Mouse (Mus musculus) megakaryocyte, adult 5-6 weeks (primary cell): ENCODE data around the gene Rapgef3. TPM values are rescaled to one million over a fixed set of nuclear protein-coding genes. Genes with fewer than 3 reads are reported as not detected.

ENCODE experiments used
- ATAC-seq: 2 replicates; pipeline ENCODE4 v1.8.0; 2016; ENCODE audit warnings: mild to moderate bottlenecking, inconsistent platforms; ENCODE audit not compliant: poor library complexity, severe bottlenecking
- total RNA-seq, 2 experiments: library from RNA; stranded (forward) in 1 of 2; stranded (reverse) in 1 of 2; fragments of 153-499, 151-499 nt in 1 of 2; fragments of 221-1000, 200-1000 nt in 1 of 2; gene quantifications; 2 replicates each; pipeline versions ENCODE4 v1.2.3 to v1.2.4; 2015 to 2017

Gene Rapgef3
- total RNA-seq, 2 experiments from 2014 or later: 0.02 to 1.4 TPM

DNA sequence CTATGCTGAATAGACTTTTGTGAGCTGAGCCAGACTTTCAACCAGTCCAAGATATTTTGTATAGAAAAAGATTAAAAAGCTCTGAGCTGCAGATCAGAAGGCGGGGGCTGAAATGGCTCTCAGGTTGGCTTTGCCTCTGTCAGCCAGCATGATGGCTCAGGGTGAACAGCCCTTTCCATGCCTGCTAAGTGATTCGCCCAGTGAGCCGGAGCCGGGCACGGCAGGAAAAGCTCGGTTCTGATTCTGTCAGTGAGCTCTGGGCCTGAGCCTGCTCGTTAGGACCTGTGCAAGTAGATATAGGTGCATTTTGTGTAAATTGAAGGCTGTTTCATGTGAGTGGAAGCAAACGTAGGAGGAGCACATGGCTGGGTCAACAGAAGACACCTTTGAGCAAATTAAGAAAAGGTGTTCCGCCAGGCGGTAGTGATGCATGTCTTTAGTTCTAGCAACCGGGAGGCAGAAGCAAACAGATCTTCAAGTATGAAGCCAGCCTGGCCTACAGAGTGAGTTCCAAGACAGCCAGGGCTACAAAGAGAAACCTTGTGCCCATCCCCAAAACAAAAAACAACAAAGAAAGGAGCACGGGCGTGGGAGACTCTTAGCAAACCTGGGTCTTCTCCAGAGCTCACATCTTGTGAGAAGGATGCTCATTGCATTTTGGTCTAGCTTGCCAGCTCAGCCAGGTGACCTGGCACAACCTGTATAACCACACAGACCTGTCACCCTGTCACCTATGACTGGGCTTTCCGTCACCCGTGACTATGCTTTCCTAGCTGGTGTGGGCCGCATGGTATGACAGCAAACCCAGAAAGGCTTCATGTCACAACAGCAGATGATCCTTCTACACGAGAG lies 43.2 kb downstream of the Rapgef3 start:
- ATAC-seq: peak; percentile 23

DNA sequence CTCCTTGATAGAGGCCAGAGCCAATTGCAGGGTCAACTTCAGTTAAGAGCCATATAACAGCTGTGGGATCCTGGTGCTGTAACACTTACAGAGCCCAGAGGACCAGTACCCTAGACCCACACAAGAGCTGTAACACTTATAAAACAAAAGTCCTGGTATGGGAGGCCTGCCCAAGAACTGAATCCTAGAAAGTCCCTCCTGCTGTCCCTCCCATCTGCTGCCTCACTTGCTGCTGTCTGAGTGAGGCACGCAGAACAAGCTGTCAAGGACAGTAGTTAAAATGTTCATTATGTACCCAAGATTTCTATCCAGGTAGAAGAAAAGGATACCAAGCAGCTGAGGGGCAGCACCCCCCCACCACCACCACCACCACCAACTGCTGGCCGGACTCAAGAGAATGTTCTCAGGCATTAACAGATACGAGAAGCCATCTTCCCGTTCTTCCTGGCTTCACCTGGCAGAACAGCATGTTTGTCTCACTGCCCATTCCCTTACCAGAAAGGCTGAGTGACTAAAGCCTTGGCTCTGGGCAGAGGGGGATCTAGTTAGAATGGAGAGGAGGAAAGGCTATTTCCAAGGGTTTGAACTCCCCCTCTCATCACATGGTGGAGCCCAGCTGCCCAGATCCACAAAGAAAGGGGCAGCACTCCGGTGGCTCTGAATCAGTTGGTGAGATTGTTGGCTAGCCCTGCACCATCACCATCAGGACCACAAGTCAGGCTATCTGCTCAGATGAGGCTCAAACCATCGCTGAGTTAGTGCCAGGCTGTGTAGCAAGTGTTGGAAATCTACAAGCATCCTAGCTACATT lies 44.0 kb downstream of the Rapgef3 start:
- ATAC-seq: no peak

DNA sequence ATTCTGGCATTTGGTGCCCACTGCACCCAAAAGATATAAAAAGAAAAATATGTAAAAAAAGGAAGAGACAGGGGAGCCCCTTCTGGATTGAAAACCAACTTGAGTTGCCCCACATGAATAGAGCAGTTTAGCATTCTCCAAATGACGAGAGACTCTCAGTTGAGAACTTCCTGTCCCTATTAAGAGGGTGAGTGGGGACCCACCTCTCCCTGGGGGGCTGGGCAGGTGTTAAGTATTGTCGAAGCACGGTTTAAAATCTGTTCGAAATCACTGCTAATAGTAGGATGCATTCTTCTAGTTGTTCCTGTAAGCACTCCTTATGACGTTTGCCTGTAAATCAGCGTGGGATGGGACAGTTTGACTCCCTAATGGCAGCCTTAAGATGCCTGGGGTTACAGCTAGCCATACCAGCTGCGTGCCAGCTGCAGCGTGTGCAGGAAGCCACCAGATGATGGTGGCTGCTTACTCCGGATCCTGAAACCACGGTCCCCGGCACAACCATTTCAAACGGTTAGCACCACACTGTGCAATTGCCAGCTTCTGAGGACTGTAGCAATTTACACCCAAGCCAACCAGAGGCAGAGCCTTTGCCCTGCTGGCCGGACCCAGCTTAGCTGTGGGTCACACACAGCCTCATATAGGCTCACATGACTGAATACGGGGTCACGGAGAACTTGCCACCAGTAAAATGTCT lies 46.6 kb downstream of the Rapgef3 start:
- peak; percentile 14; the same call in 1 of the 2 replicates for ATAC-seq

DNA sequence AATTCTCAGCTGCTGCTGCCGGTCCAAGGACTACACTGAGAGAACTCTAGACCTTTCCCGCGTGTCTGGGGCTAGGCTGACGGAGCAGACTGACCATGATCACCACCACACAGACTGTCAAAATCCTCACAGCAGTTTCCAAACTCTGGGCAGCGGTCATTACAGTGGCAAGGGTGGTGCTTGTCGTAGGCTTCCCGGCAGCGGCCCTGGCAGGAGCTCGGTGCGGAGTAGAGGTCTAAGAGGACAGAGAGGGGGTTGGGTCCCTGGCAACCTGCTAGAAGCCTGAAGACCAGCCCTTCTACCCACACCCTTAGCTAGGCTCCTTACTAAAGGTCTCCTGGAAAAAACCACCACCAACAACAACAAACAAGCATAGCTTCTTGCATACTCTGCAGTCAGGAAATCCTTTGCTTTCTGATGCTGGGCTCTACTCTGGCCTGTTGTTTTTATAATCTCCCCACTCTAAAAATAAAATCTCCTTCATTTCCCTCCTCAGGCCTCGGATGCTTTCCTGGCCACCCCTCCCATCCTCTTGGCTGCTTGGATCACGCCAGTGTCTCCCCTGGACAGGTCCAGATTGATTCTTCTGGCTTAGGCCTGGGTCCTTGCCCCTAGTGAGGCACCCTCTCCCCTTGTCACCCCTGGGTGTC lies 47.6 kb downstream of the Rapgef3 start:
- no peak for ATAC-seq

DNA sequence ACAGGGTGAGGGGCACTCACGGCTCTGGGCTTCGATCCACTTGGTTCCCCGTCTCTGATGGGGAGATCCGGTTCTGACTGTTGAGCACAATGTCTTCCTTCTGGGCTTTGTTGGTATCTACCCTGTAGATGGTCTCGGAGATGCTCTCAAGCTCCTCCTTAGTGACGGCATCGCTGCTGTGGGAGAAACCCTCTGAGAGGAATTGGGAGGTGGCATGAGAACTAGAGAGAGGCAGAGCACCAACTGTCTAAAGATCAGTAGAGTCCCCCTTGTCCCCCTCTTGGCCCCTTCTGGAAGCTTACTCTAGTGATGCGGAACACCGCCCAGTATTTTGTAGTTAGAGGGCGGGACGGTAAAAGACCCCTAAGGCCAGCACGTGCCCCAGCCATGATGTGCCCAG lies 48.3 kb downstream of the Rapgef3 start:
- no peak for ATAC-seq

DNA sequence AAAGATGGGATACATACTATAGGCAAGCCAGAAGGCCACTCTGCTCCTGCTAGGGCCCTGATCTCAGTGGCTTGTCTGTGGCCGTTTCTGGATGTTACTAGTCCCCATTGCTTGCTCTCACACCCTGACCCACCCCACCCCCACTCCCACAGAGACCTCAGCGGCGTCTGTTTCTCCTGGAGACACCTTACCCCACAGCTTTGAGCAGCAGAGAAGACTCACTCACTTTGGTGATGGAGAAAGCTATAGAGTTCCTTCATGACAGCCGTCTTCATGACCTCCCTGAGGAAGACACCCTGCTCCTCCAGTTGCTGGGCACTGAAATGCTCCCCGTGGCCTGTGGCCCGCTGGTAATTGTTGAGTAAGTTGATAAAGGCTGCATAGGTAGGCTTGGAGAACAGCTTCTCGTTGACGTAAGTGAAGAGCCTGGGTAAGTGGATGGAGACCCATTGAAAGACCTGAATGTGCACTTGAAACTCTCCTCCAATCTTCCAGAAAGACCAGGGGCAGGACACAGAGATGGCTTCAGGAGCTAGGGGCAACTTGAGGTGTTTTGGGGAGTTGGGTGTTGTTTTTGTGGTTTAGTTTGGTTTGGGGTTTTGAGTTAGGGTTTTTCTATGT lies 49.1 kb downstream of the Rapgef3 start:
- no peak for ATAC-seq

DNA sequence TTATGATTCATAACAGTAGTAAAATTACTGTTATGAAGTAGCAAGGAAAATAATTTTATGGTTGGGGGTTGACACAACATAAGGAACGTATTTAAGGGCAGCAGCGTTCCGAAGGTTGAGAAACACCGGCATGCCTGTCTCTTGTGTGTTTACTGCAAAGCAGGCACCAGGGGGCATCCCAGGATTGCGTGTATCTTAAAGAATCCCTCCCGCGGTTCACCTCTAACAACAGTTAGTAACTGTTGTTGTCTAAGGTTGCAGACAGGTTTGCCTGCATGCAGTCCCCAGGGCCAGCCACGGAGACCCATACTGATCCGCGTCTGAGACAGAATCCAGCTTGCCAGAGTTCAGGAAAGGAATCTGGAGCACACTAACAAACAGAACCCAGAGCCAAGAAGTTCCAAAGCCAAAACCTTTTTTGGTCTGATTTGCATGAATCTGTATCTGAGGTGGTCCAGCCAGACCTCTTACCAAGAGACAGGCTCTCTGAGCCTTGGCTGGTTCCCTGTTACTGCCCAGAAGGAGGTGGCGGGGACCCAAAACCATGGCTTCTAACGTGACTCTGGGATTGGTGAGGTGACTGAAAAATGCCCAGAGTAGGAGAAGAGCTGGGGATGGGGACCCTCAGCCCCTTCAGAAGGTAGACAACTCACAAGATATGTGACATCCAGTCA lies 49.8 kb downstream of the Rapgef3 start:
- peak; percentile 87 for ATAC-seq

DNA sequence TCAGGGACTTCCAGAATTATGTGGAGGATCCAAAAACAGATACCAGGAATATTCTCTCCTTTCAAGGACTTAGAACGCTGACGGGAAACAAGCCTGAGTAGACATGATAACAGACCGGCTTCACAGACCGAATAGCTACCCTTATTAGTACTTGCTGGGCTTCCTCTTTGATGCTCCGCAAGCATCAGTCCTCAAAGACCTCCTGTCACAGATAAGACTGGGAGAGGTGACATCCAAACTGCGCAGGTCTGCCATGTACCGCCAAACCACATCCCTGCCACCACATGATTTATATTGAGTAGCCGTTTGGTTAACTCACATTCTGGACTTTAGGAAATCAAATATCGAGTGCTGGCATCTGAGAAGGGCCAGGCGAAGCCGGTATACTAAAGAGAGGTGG lies 51.0 kb downstream of the Rapgef3 start:
- no peak for ATAC-seq

DNA sequence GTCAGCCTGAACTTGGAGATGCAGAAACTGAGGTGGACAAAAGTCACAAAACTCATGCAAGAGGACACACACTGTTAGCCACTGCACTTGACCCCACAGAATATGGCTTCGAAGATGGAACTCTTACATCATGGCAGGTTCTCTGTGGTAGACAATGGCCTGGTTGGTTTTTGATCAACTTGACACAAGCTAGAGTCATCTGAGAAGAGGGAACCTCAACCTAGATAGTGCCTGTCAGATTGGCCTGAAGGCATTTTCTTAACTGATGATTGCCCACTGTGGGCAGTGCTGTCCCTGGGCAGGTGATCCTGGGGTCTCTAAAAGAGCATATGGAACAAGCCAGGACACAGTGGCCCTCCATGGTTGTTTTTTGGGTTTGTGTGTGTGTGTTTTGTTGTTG lies 52.0 kb downstream of the Rapgef3 start:
- no peak for ATAC-seq

DNA sequence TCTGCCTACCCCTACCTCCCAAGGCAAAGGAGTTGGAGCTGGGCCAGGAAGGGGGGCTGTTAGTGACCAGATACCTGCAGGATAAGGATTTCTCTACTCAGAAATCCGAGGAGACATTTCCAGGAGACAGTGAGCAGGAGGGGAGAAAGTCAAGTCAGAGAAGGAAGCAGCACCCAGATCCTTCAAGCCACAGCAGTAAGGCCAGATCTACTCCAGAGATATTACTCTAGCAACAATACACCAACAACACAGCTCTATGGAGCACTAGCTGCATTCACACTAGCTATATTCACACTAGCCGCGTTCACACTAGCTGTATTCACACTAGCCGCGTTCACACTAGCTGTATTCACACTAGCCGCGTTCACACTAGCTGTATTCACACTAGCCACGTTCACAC lies 52.7 kb downstream of the Rapgef3 start:
- ATAC-seq: no peak

DNA sequence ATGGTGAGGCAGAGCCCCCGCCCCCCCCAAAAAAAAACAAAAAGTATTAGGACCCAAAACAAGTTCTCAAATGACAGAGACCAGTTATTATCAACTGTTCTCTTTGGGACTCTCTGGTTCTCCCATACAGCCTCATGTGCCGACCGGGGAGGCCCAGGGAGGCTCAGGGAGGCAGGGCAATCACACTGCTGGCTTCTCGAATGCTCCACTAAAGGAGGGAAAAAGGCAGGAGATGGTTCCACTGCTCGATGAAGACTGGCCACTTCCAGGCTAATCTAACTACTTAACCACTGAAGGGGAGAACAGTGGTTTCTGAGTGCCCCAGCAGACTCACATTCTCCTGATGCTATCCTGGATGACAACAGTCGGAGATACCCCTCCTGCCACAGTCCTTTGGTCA lies 55.2 kb downstream of the Rapgef3 start:
- no peak for ATAC-seq

DNA sequence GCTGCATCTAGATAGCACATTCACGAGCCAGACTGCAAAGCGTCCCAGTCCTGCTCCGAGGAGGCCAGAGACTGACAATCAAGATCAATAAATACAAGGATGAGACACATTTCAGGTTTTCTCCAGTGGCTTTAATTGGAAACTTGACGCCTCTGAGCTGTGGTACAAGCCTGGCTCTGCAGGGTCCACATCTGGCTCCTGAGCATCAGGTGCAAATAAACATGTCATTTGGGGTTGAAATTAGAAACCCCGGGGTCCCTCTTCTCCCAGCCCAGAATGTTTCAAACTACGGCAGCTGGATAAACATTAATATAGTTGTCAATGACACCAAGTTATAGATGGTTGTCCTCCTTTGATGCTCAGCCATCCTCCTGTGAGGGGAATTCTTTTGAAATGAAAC lies 56.9 kb downstream of the Rapgef3 start:
- no peak for ATAC-seq

DNA sequence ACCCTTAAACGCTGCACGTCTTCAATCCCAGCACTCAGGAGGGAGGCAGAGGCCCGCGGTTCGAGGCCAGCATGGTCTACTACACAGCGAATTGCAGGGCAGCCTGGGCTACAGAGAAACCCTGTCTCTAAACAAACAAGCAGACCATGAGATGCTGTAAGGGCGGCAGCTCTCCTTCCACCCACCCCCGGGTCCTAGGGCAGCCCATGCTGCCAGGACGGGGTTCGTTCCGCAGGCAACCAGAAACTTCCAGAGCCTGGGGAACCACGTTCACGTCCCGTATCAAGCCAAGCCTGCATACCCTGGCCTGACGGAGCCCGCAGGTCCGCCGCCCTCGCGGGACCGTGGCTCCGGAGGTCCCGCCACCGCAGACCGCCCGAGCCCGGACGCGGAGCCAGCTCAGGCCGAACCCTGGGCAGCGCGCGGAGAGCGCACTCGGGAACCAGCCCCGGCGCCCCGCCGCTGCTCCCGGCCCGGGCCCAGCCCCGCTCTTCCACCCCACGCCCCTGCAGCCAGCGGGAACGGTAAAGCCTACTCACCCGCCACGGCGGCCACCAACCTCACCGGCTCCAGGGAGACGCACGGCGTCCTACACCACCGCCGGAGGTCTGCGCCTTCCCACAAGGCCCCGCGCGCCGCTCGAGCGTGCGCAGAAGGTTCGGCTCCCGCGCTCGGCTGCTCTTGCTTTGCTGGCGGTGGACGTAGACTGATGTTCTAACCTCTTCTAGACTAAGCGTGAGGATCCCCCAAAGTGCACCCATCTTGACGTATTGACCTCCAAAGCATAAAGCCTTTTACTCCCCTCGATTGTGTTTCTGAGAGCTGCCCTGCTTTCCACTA lies 62.3 kb downstream of the Rapgef3 start, which contains the start of gene Rpap3:
Gene Rpap3, minus strand, starts transcription at position 615 of the 840 bp plus-strand sequence.
- ATAC-seq: peak; percentile 97

DNA sequence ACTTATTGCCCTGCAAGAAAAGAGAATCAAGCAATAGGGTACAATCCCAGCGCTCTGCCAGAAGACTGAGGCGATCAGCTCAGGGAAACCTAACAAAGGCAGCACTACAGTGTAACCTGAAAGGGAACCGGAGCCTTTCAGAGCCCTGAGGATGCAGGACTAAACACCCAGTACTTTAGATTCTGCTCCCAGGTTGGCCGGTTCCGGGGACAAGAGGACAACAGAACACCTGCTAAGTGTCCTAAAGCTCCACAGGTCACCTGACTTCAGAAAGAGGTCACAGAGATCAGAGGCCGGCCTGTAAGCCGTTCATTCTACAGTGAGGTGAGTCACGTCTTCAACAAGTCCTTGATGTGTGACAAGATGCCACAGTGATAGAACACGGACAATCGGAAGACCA lies 71.2 kb downstream of the Rapgef3 start:
- ATAC-seq: no peak

Other genes starting within 250 kb of the Rapgef3 start
- gene Rpap3, start 62.1 kb downstream of the Rapgef3 start, total RNA-seq (2015): 6.8 and 7.9 TPM in 2 replicates
- gene Rpap3, start 62.1 kb downstream of the Rapgef3 start, total RNA-seq (2017): 10.8 and 12.8 TPM in 2 replicates
- gene Endou, start 36.6 kb downstream of the Rapgef3 start, total RNA-seq (2015): 0.21 TPM in 1 of 2 replicates, not detected in the other
- 0.40 and 0.81 TPM in 2 replicates for gene Endou, start 36.6 kb downstream of the Rapgef3 start, total RNA-seq (2017)
- gene Slc48a1, start 10.5 kb upstream of the Rapgef3 start, total RNA-seq (2015): 42.3 and 47.1 TPM in 2 replicates
- 33.1 and 33.5 TPM in 2 replicates for gene Slc48a1, start 10.5 kb upstream of the Rapgef3 start, total RNA-seq (2017)
- gene Hdac7, start 76.5 kb upstream of the Rapgef3 start, total RNA-seq (2015): 15.6 and 17.2 TPM in 2 replicates
- 5.7 and 6.2 TPM in 2 replicates for gene Hdac7, start 76.5 kb upstream of the Rapgef3 start, total RNA-seq (2017)
- 2.1 and 4.1 TPM in 2 replicates for gene Vdr, start 142.7 kb upstream of the Rapgef3 start, total RNA-seq (2015)
- 0.59 and 1.4 TPM in 2 replicates for gene Vdr, start 142.7 kb upstream of the Rapgef3 start, total RNA-seq (2017)
- gene Tmem106c, start 196.2 kb upstream of the Rapgef3 start, total RNA-seq (2015): 12.4 and 18.5 TPM in 2 replicates
- 13.5 and 14.1 TPM in 2 replicates for gene Tmem106c, start 196.2 kb upstream of the Rapgef3 start, total RNA-seq (2017)
- not detected in 2 replicates for gene Col2a1, start 236.7 kb upstream of the Rapgef3 start, total RNA-seq (2015)
- not detected in 2 replicates for gene Col2a1, start 236.7 kb upstream of the Rapgef3 start, total RNA-seq (2017)